Mouse (Mus musculus) kidney, embryonic 15.5 days (tissue): ENCODE results near the gene Olfr479. TPM values are rescaled to one million over a fixed set of nuclear protein-coding genes. Genes with fewer than 3 reads are reported as not detected.
"Not testable (repeated sequence)": the region's sequence is repeated elsewhere in the genome, so short reads cannot be mapped to it uniquely, and the experiment has no call there.

ENCODE experiments used
- ATAC-seq: fragments of 200-750 bp; cut with Nextera tagmentation; replicated peaks from 2 replicates; pipeline ENCODE4 v1.8.0; 2017; ENCODE audit warnings: moderate TSS enrichment; ENCODE audit not compliant: low FRiP score
- H3K27ac ChIP-seq: fragments of 300-500 bp; sonication (generic); 2 replicates; pipeline ENCODE4 v1.5.1; 2015; ENCODE audit warnings: mild to moderate bottlenecking, inconsistent platforms
- H3K27me3 ChIP-seq: fragments of 300-500 bp; sonication (generic); 2 replicates; pipeline ENCODE4 v1.6.1; 2015; ENCODE audit warnings: inconsistent platforms
- H3K36me3 ChIP-seq: fragments of 300-500 bp; sonication (generic); 2 replicates; pipeline ENCODE4 v1.6.1; 2015; ENCODE audit warnings: inconsistent platforms
- H3K4me1 ChIP-seq: fragments of 300-500 bp; sonication (generic); 2 replicates; pipeline ENCODE4 v1.6.1; 2015; ENCODE audit warnings: inconsistent platforms
- H3K4me2 ChIP-seq: fragments of 300-500 bp; sonication (generic); 2 replicates; pipeline ENCODE4 v1.6.1; 2015; ENCODE audit warnings: moderate library complexity, mild to moderate bottlenecking, inconsistent platforms
- H3K4me3 ChIP-seq: fragments of 300-500 bp; sonication (generic); replicated peaks from 2 replicates; pipeline ENCODE4 v1.5.1; 2015; ENCODE audit warnings: mild to moderate bottlenecking, inconsistent platforms
- H3K9ac ChIP-seq: fragments of 300-500 bp; sonication (generic); 2 replicates; pipeline ENCODE4 v1.6.1; 2015; ENCODE audit warnings: mild to moderate bottlenecking, inconsistent platforms
- H3K9me3 ChIP-seq: fragments of 300-500 bp; sonication (generic); replicated peaks from 2 replicates; pipeline ENCODE4 v1.6.1; 2016; ENCODE audit warnings: inconsistent platforms
- WGBS: fragments of 180-500 bp; shearing (Covaris S2); methylation state at CpG from one replicate; pipeline ENCODE4 v1.1.7; 2015; ENCODE audit warnings: mixed read lengths; 5-methylcytosine and 5-hydroxymethylcytosine counted together
- polyA plus RNA-seq: library from polyadenylated mRNA; unstranded; fragments of >200 nt; fragmentation: Nextera tagmentation; extraction: Ambion mirVana; gene quantifications from 2 replicates; pipeline ENCODE4 v1.2.1, GENCODE M21; 2015

Gene Olfr479
- not detected in 2 replicates for polyA plus RNA-seq

GRCm38 (mm10) chr7:108050393-108050792 is at the start of gene Olfr479:
Olfr479 (plus strand) TSS chr7:108050693.
- Histone ChIP-seq H3K4me2 (no peak within 1 kb of the TSS), H3K4me3 (no peak within 1 kb of the TSS), H3K36me3 (no peaks in the 10 kb centered on the region), H3K4me1 (no peaks in the 10 kb centered on the region), H3K9ac (no peak within 1 kb of the TSS), H3K27me3 (no peaks in the 10 kb centered on the region), H3K27ac (no peak within 1 kb of the TSS), H3K9me3 (no peaks in the 10 kb centered on the region)
- no peak for ATAC-seq
- WGBS = 88% methylated on average over 2 of the region's 2 CpGs

DNA sequence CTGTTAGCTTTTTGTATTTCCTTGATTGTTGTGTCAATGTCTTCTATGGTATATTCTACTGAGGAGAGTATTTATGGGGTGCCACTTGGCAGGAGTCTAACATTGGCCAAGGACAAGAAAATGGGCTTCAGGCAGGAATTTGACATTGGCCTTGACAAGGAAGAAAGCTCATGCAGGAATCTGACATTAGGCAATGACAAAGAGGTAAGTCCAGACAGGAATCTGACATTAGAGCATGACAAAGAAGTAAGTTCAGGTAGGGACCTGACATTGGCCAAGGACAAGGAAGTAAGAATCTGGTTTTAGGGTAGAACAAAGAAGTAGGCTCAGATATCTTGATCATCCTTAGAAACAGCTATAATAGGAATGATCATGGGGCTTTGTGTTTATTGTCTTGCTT is 36.2 kb upstream of the Olfr479 start:
- H3K9ac ChIP-seq, H3K9me3 ChIP-seq, H3K36me3 ChIP-seq, H3K4me3 ChIP-seq, H3K27me3 ChIP-seq, H3K4me2 ChIP-seq, H3K27ac ChIP-seq, H3K4me1 ChIP-seq, ATAC-seq: not testable (repeated sequence)

GRCm38 (mm10) chr7:108033889-108034288 is 16.6 kb upstream of the Olfr479 start, which contains the start of gene Olfr478:
Olfr478 (minus strand) TSS chr7:108033989.
- no peaks in the 10 kb centered on the region for H3K4me1 ChIP-seq
- no peak for ATAC-seq
- H3K36me3 ChIP-seq = no peaks in the 10 kb centered on the region
- no peak within 1 kb of the TSS for H3K4me2 ChIP-seq
- WGBS = 78% methylated on average over 3 of the region's 3 CpGs
- no peak within 1 kb of the TSS for H3K9ac ChIP-seq
- no peak within 1 kb of the TSS for H3K4me3 ChIP-seq
- no peaks in the 10 kb centered on the region for H3K9me3 ChIP-seq
- H3K27me3 ChIP-seq = no peaks in the 10 kb centered on the region
- no peak within 1 kb of the TSS for H3K27ac ChIP-seq

DNA sequence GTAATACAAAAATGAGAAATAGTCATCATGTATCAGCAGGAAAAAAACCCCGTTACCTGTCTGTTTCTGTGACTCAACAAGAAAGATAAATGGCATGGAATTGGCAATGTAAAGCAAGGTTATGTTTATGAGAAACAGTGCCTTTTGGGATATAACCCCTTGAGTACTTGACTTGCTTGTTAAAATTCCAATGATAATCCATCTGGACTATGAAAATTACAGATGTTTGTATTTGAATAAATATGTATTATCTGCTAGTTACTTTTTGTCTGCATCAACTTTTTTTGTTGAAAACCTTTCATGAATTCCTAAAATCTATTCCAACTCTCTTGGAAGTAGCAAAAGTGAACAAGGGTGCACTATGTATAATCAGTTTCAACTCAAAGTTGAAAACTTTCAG is 16.8 kb downstream of the Olfr479 start, which contains the start of gene Olfr480:
Gene Olfr480 (minus strand): TSS at position 101 of the 400 bp plus-strand sequence.
- H3K4me1 ChIP-seq = no peaks in the 10 kb centered on the region
- H3K4me2 ChIP-seq = no peak within 1 kb of the TSS
- H3K27me3 ChIP-seq = no peaks in the 10 kb centered on the region
- no peaks in the 10 kb centered on the region for H3K36me3 ChIP-seq
- H3K27ac ChIP-seq = no peak within 1 kb of the TSS
- no peak for ATAC-seq
- 85% methylated on average over 1 of the region's 1 CpGs for WGBS
- no peak within 1 kb of the TSS for H3K9ac ChIP-seq
- no peaks in the 10 kb centered on the region for H3K9me3 ChIP-seq
- H3K4me3 ChIP-seq = no peak within 1 kb of the TSS

GRCm38 (mm10) chr7:108079555-108079954 is 29.1 kb downstream of the Olfr479 start, which contains the start of gene Olfr481:
Olfr481 (plus strand) TSS chr7:108079855.
- Histone ChIP-seq H3K4me2 (no peak within 1 kb of the TSS), H3K9ac (no peak within 1 kb of the TSS), H3K4me3 (no peak within 1 kb of the TSS), H3K9me3 (no peaks in the 10 kb centered on the region), H3K36me3 (no peaks in the 10 kb centered on the region), H3K4me1 (no peaks in the 10 kb centered on the region), H3K27ac (no peak within 1 kb of the TSS), H3K27me3 (no peaks in the 10 kb centered on the region)
- no peak for ATAC-seq

- Histone ChIP-seq H3K27ac (no peak within 1 kb of the TSS), H3K4me3 (no peak within 1 kb of the TSS), H3K4me2 (no peak within 1 kb of the TSS), H3K27me3 (no peaks in the 10 kb centered on the region), H3K9me3 (no peaks in the 10 kb centered on the region), H3K4me1 (no peaks in the 10 kb centered on the region), H3K9ac (no peak within 1 kb of the TSS), H3K36me3 (no peaks in the 10 kb centered on the region)
- no peak for ATAC-seq
- WGBS = 75% methylated on average over 1 of the region's 1 CpGs
Observed at GRCm38 (mm10) chr7:108097486-108097885, 47.0 kb downstream of the Olfr479 start, which contains the start of gene Olfr482. Olfr482 (minus strand) TSS chr7:108097586.

DNA sequence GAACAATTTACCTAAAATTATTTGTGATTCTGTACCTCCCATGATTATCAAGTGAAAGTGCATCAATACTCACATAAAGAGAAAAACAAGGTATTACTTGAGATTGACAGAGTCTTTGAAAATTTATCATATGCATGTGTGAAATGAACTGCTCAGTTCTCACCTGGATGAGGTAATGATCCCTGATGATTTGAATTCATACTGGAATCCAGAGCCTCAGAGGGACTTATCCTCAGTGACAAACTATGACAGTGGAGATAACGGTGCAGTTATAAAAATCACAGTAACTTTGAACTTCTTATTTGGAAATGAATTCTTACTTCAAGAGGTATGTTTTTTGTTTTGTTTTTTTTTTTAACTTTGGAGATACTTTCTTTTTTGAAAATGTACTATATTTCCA is 50.1 kb downstream of the Olfr479 start, which contains the start of gene Olfr483:
Gene Olfr483 (plus strand): TSS at position 301 of the 400 bp plus-strand sequence.
- no peak within 1 kb of the TSS for H3K4me2 ChIP-seq
- no peaks in the 10 kb centered on the region for H3K9me3 ChIP-seq
- H3K27me3 ChIP-seq = no peaks in the 10 kb centered on the region
- no peak within 1 kb of the TSS for H3K4me3 ChIP-seq
- no peaks in the 10 kb centered on the region for H3K4me1 ChIP-seq
- no peaks in the 10 kb centered on the region for H3K36me3 ChIP-seq
- H3K9ac ChIP-seq = no peak within 1 kb of the TSS
- ATAC-seq = no peak
- no peak within 1 kb of the TSS for H3K27ac ChIP-seq
- 91% methylated on average over 1 of the region's 1 CpGs for WGBS

Other genes starting within 250 kb of the Olfr479 start
- gene Ovch2, start 249.5 kb upstream of the Olfr479 start, polyA plus RNA-seq = not detected in 2 replicates
- not detected in 2 replicates for gene Olfr467, start 238.4 kb upstream of the Olfr479 start, polyA plus RNA-seq
- not detected in 2 replicates for gene Olfr469, start 225.2 kb upstream of the Olfr479 start, polyA plus RNA-seq
- gene Olfr470, start 203.2 kb upstream of the Olfr479 start, polyA plus RNA-seq = not detected in 2 replicates
- gene Olfr472, start 152.8 kb upstream of the Olfr479 start, polyA plus RNA-seq = 0.04 TPM in 1 of 2 replicates, not detected in the other
- gene Olfr473, start 120.2 kb upstream of the Olfr479 start, polyA plus RNA-seq = not detected in 2 replicates
- not detected in 2 replicates for gene Olfr474, start 96.0 kb upstream of the Olfr479 start, polyA plus RNA-seq
- not detected in 2 replicates for gene Olfr476, start 85.9 kb upstream of the Olfr479 start, polyA plus RNA-seq
- not detected in 2 replicates for gene Olfr477, start 64.0 kb upstream of the Olfr479 start, polyA plus RNA-seq
- not detected in 2 replicates for gene Olfr478, start 16.7 kb upstream of the Olfr479 start, polyA plus RNA-seq
- not detected in 2 replicates for gene Olfr480, start 16.7 kb downstream of the Olfr479 start, polyA plus RNA-seq
- not detected in 2 replicates for gene Olfr481, start 29.2 kb downstream of the Olfr479 start, polyA plus RNA-seq
- 0.06 TPM in 1 of 2 replicates, not detected in the other for gene Olfr482, start 46.9 kb downstream of the Olfr479 start, polyA plus RNA-seq
- gene Olfr483, start 50.2 kb downstream of the Olfr479 start, polyA plus RNA-seq = not detected in 2 replicates
- not detected in 2 replicates for gene Olfr484, start 76.8 kb downstream of the Olfr479 start, polyA plus RNA-seq
- not detected in 2 replicates for gene Olfr485, start 109.2 kb downstream of the Olfr479 start, polyA plus RNA-seq
- not detected in 2 replicates for gene Olfr486, start 122.0 kb downstream of the Olfr479 start, polyA plus RNA-seq
- gene Olfr487, start 163.9 kb downstream of the Olfr479 start, polyA plus RNA-seq = not detected in 2 replicates
- gene Olfr488, start 207.7 kb downstream of the Olfr479 start, polyA plus RNA-seq = not detected in 2 replicates
- not detected in 2 replicates for gene Olfr490, start 238.2 kb downstream of the Olfr479 start, polyA plus RNA-seq